Mouse (Mus musculus): ENCODE results near the gene Cnbd2. TPM values are rescaled to one million over a fixed set of nuclear protein-coding genes. Genes with fewer than 3 reads are reported as not detected.

The Cnbd2 gene
- 6.5 and 7.0 TPM in 2 replicates for polyA plus RNA-seq (2016; fragmentation: Nextera tagmentation; extraction: Ambion mirVana)

- H3K4me2 ChIP-seq (replicated peaks) = peak within 1 kb of the TSS; percentile 77
- H3K36me3 ChIP-seq = peaks cover 11% of the 10 kb centered on the region; the same call in 1 of the 2 replicates
- no peaks in the 10 kb centered on the region for H3K9me3 ChIP-seq
- under 1% methylated on average over 49 of the region's 49 CpGs for WGBS
- peak within 1 kb of the TSS; percentile 93 for H3K27ac ChIP-seq
- no peaks in the 10 kb centered on the region for H3K27me3 ChIP-seq (replicated peaks)
- peaks cover 5% of the 10 kb centered on the region for H3K4me1 ChIP-seq
- peak within 1 kb of the TSS; percentile 90 for H3K4me3 ChIP-seq
- H3K9ac ChIP-seq = peak within 1 kb of the TSS; percentile 94
- peak; percentile 86 for ATAC-seq (ENCODE audit: low FRiP score, low read depth)
These were observed at the start of gene Cnbd2, which contains the start of gene Scand1 for GRCm38 (mm10) chr2:156312297-156312897. Gene Cnbd2, plus strand, starts transcription at chr2:156312299. Gene Scand1, minus strand, starts transcription at chr2:156312704.

- H3K36me3 ChIP-seq = peaks cover 44% of the 10 kb centered on the region
- no peak overlapping the region for H3K9ac ChIP-seq
- H3K4me1 ChIP-seq = no peaks in the 10 kb centered on the region
- H3K27ac ChIP-seq = no peak overlapping the region
- H3K4me2 ChIP-seq (replicated peaks) = no peak overlapping the region
- no peak overlapping the region for H3K4me3 ChIP-seq
- no peak for ATAC-seq (ENCODE audit: low FRiP score, low read depth)
- H3K27me3 ChIP-seq (replicated peaks) = no peaks in the 10 kb centered on the region
- no peaks in the 10 kb centered on the region for H3K9me3 ChIP-seq
- 89% methylated on average over 4 of the region's 4 CpGs for WGBS
These were observed 48.8 kb upstream of the Cnbd2 start for GRCm38 (mm10) chr2:156263204-156263893.

GRCm38 (mm10) chr2:156267636-156268035, 44.5 kb upstream of the Cnbd2 start:
- no peaks in the 10 kb centered on the region for H3K27me3 ChIP-seq (replicated peaks)
- no peaks in the 10 kb centered on the region for H3K9me3 ChIP-seq
- H3K4me2 ChIP-seq (replicated peaks) = no peak overlapping the region
- no peak overlapping the region for H3K4me3 ChIP-seq
- no peak overlapping the region for H3K27ac ChIP-seq
- no peaks in the 10 kb centered on the region for H3K4me1 ChIP-seq
- peaks cover 14% of the 10 kb centered on the region for H3K36me3 ChIP-seq
- no peak for ATAC-seq (ENCODE audit: low FRiP score, low read depth)
- 96% methylated on average over 8 of the region's 9 CpGs for WGBS
- no peak overlapping the region for H3K9ac ChIP-seq

- Histone ChIP-seq H3K36me3 (peaks cover 30% of the 10 kb centered on the region), H3K9me3 (no peaks in the 10 kb centered on the region), H3K27ac (no peak overlapping the region), H3K4me3 (no peak overlapping the region), H3K27me3 (replicated peaks) (no peaks in the 10 kb centered on the region), H3K9ac (no peak overlapping the region), H3K4me1 (no peaks in the 10 kb centered on the region), H3K4me2 (replicated peaks) (no peak overlapping the region)
- ATAC-seq (ENCODE audit: low FRiP score, low read depth) = no peak
- 93% methylated on average over 6 of the region's 6 CpGs for WGBS
These were observed 39.5 kb upstream of the Cnbd2 start for GRCm38 (mm10) chr2:156272553-156272952.

- Histone ChIP-seq H3K27me3 (replicated peaks) (no peaks in the 10 kb centered on the region), H3K4me2 (replicated peaks) (no peak overlapping the region), H3K4me3 (no peak overlapping the region), H3K27ac (no peak overlapping the region), H3K9ac (no peak overlapping the region), H3K36me3 (peaks cover 18% of the 10 kb centered on the region), H3K4me1 (no peaks in the 10 kb centered on the region), H3K9me3 (no peaks in the 10 kb centered on the region)
- ATAC-seq (ENCODE audit: low FRiP score, low read depth) = no peak
- 71% methylated on average over 4 of the region's 4 CpGs for WGBS
These were observed 33.7 kb upstream of the Cnbd2 start for GRCm38 (mm10) chr2:156278226-156279017.

- Histone ChIP-seq H3K27me3 (replicated peaks) (no peaks in the 10 kb centered on the region), H3K9ac (no peak overlapping the region), H3K36me3 (0 out of 2 replicates have a peak, but pooled peaks cover 6% of the 10 kb centered on the region), H3K4me3 (no peak overlapping the region), H3K9me3 (no peaks in the 10 kb centered on the region), H3K4me2 (replicated peaks) (no peak overlapping the region), H3K4me1 (no peaks in the 10 kb centered on the region), H3K27ac (no peak overlapping the region)
- 89% methylated on average over 4 of the region's 4 CpGs for WGBS
- no peak for ATAC-seq (ENCODE audit: low FRiP score, low read depth)
These were observed 30.9 kb upstream of the Cnbd2 start for GRCm38 (mm10) chr2:156281227-156281626.

GRCm38 (mm10) chr2:156285161-156285560, 26.9 kb upstream of the Cnbd2 start:
- peaks cover 24% of the 10 kb centered on the region for H3K36me3 ChIP-seq
- H3K4me3 ChIP-seq = no peak overlapping the region
- H3K27me3 ChIP-seq (replicated peaks) = no peaks in the 10 kb centered on the region
- H3K27ac ChIP-seq = no peak overlapping the region
- H3K9me3 ChIP-seq = no peaks in the 10 kb centered on the region
- no peak overlapping the region for H3K4me2 ChIP-seq (replicated peaks)
- no peak for ATAC-seq (ENCODE audit: low FRiP score, low read depth)
- H3K9ac ChIP-seq = no peak overlapping the region
- no peaks in the 10 kb centered on the region for H3K4me1 ChIP-seq
- WGBS = 85% methylated on average over 2 of the region's 2 CpGs

GRCm38 (mm10) chr2:156286733-156287132, 25.4 kb upstream of the Cnbd2 start:
- Histone ChIP-seq H3K27me3 (replicated peaks) (no peaks in the 10 kb centered on the region), H3K4me3 (no peak overlapping the region), H3K4me2 (replicated peaks) (no peak overlapping the region), H3K4me1 (no peaks in the 10 kb centered on the region), H3K9ac (no peak overlapping the region), H3K9me3 (no peaks in the 10 kb centered on the region), H3K27ac (no peak overlapping the region), H3K36me3 (peaks cover 31% of the 10 kb centered on the region)
- WGBS = 91% methylated on average over 4 of the region's 4 CpGs
- no peak for ATAC-seq (ENCODE audit: low FRiP score, low read depth)

- peaks cover 42% of the 10 kb centered on the region for H3K36me3 ChIP-seq
- no peak overlapping the region for H3K9ac ChIP-seq
- no peaks in the 10 kb centered on the region for H3K9me3 ChIP-seq
- no peaks in the 10 kb centered on the region for H3K4me1 ChIP-seq
- 86% methylated on average over 2 of the region's 2 CpGs for WGBS
- no peak overlapping the region for H3K4me2 ChIP-seq (replicated peaks)
- H3K4me3 ChIP-seq = no peak overlapping the region
- H3K27ac ChIP-seq = no peak overlapping the region
- ATAC-seq (ENCODE audit: low FRiP score, low read depth) = no peak
- no peaks in the 10 kb centered on the region for H3K27me3 ChIP-seq (replicated peaks)
These were observed 23.9 kb upstream of the Cnbd2 start for GRCm38 (mm10) chr2:156288222-156288621.

- H3K9ac ChIP-seq = no peak overlapping the region
- no peak for ATAC-seq (ENCODE audit: low FRiP score, low read depth)
These were observed 22.4 kb upstream of the Cnbd2 start for GRCm38 (mm10) chr2:156289552-156290160.

GRCm38 (mm10) chr2:156291998-156292397, 20.1 kb upstream of the Cnbd2 start:
- WGBS = 91% methylated on average over 1 of the region's 1 CpGs
- H3K9ac ChIP-seq = no peak overlapping the region
- no peaks in the 10 kb centered on the region for H3K27me3 ChIP-seq (replicated peaks)
- H3K4me2 ChIP-seq (replicated peaks) = no peak overlapping the region
- no peak overlapping the region for H3K27ac ChIP-seq
- peaks cover 74% of the 10 kb centered on the region for H3K36me3 ChIP-seq
- H3K4me3 ChIP-seq = no peak overlapping the region
- no peaks in the 10 kb centered on the region for H3K4me1 ChIP-seq
- no peaks in the 10 kb centered on the region for H3K9me3 ChIP-seq
- ATAC-seq (ENCODE audit: low FRiP score, low read depth) = no peak

More at GRCm38 (mm10) chr2:156289552-156290160, 22.4 kb upstream of the Cnbd2 start:
- Histone ChIP-seq H3K4me3 (no peak overlapping the region), H3K9me3 (no peaks in the 10 kb centered on the region), H3K4me2 (replicated peaks) (no peak overlapping the region), H3K27me3 (replicated peaks) (no peaks in the 10 kb centered on the region), H3K36me3 (peaks cover 57% of the 10 kb centered on the region), H3K27ac (no peak overlapping the region), H3K4me1 (no peaks in the 10 kb centered on the region)
- WGBS = 91% methylated on average over 2 of the region's 2 CpGs

GRCm38 (mm10) chr2:156295601-156296063, 16.5 kb upstream of the Cnbd2 start:
- peaks cover 78% of the 10 kb centered on the region for H3K36me3 ChIP-seq
- WGBS = 93% methylated on average over 2 of the region's 2 CpGs
- H3K27ac ChIP-seq = no peak overlapping the region
- no peak overlapping the region for H3K4me3 ChIP-seq
- no peak for ATAC-seq (ENCODE audit: low FRiP score, low read depth)
- H3K27me3 ChIP-seq (replicated peaks) = no peaks in the 10 kb centered on the region
- no peaks in the 10 kb centered on the region for H3K9me3 ChIP-seq
- no peak overlapping the region for H3K4me2 ChIP-seq (replicated peaks)
- no peaks in the 10 kb centered on the region for H3K4me1 ChIP-seq
- H3K9ac ChIP-seq = no peak overlapping the region
